Mouse (Mus musculus): ENCODE results near the gene 2310050C09Rik. TPM values are rescaled to one million over a fixed set of nuclear protein-coding genes. Genes with fewer than 3 reads are reported as not detected.

2310050C09Rik gene
- polyA plus RNA-seq, 1 experiment from 2014 or later: not detected

Other genes starting within 250 kb of the 2310050C09Rik start
- gene Lce6a, start 248.6 kb downstream of the 2310050C09Rik start, polyA plus RNA-seq (2015; fragmentation: Nextera tagmentation; extraction: Ambion mirVana): not detected in 2 replicates
- gene Lce1a1, start 221.9 kb downstream of the 2310050C09Rik start, polyA plus RNA-seq (2015; fragmentation: Nextera tagmentation; extraction: Ambion mirVana): not detected in 2 replicates
- gene Lce1b, start 213.3 kb downstream of the 2310050C09Rik start, polyA plus RNA-seq (2015; fragmentation: Nextera tagmentation; extraction: Ambion mirVana): not detected in 2 replicates
- gene Lce1a2, start 199.9 kb downstream of the 2310050C09Rik start, polyA plus RNA-seq (2015; fragmentation: Nextera tagmentation; extraction: Ambion mirVana): not detected in 2 replicates
- gene Lce1c, start 191.0 kb downstream of the 2310050C09Rik start, polyA plus RNA-seq (2015; fragmentation: Nextera tagmentation; extraction: Ambion mirVana): not detected in 2 replicates
- not detected in 2 replicates for gene Lce1d, start 183.0 kb downstream of the 2310050C09Rik start, polyA plus RNA-seq (2015; fragmentation: Nextera tagmentation; extraction: Ambion mirVana)
- not detected in 2 replicates for gene Lce1e, start 161.1 kb downstream of the 2310050C09Rik start, polyA plus RNA-seq (2015; fragmentation: Nextera tagmentation; extraction: Ambion mirVana)
- not detected in 2 replicates for gene Lce1f, start 149.9 kb downstream of the 2310050C09Rik start, polyA plus RNA-seq (2015; fragmentation: Nextera tagmentation; extraction: Ambion mirVana)
- not detected in 2 replicates for gene Gm38119, start 131.1 kb downstream of the 2310050C09Rik start, polyA plus RNA-seq (2015; fragmentation: Nextera tagmentation; extraction: Ambion mirVana)
- gene Lce1g, start 117.9 kb downstream of the 2310050C09Rik start, polyA plus RNA-seq (2015; fragmentation: Nextera tagmentation; extraction: Ambion mirVana): not detected in 2 replicates
- gene Lce1h, start 105.2 kb downstream of the 2310050C09Rik start, polyA plus RNA-seq (2015; fragmentation: Nextera tagmentation; extraction: Ambion mirVana): not detected in 2 replicates
- gene Lce1i, start 91.3 kb downstream of the 2310050C09Rik start, polyA plus RNA-seq (2015; fragmentation: Nextera tagmentation; extraction: Ambion mirVana): not detected in 2 replicates
- not detected in 2 replicates for gene Lce1j, start 79.7 kb downstream of the 2310050C09Rik start, polyA plus RNA-seq (2015; fragmentation: Nextera tagmentation; extraction: Ambion mirVana)
- not detected in 2 replicates for gene Lce1k, start 62.3 kb downstream of the 2310050C09Rik start, polyA plus RNA-seq (2015; fragmentation: Nextera tagmentation; extraction: Ambion mirVana)
- gene Kprp, start 43.0 kb downstream of the 2310050C09Rik start, polyA plus RNA-seq (2015; fragmentation: Nextera tagmentation; extraction: Ambion mirVana): not detected in 2 replicates
- gene Lce1l, start 18.9 kb downstream of the 2310050C09Rik start, polyA plus RNA-seq (2015; fragmentation: Nextera tagmentation; extraction: Ambion mirVana): not detected in 2 replicates
- not detected in 2 replicates for gene Lce3a, start 56.0 kb upstream of the 2310050C09Rik start, polyA plus RNA-seq (2015; fragmentation: Nextera tagmentation; extraction: Ambion mirVana)
- gene Lce3b, start 62.8 kb upstream of the 2310050C09Rik start, polyA plus RNA-seq (2015; fragmentation: Nextera tagmentation; extraction: Ambion mirVana): not detected in 2 replicates
- not detected in 2 replicates for gene Lce3c, start 74.3 kb upstream of the 2310050C09Rik start, polyA plus RNA-seq (2015; fragmentation: Nextera tagmentation; extraction: Ambion mirVana)
- gene Lce3d, start 87.2 kb upstream of the 2310050C09Rik start, polyA plus RNA-seq (2015; fragmentation: Nextera tagmentation; extraction: Ambion mirVana): not detected in 2 replicates
- gene Lce3e, start 96.8 kb upstream of the 2310050C09Rik start, polyA plus RNA-seq (2015; fragmentation: Nextera tagmentation; extraction: Ambion mirVana): not detected in 2 replicates
- not detected in 2 replicates for gene Lce3f, start 122.0 kb upstream of the 2310050C09Rik start, polyA plus RNA-seq (2015; fragmentation: Nextera tagmentation; extraction: Ambion mirVana)
- gene Crct1, start 145.5 kb upstream of the 2310050C09Rik start, polyA plus RNA-seq (2015; fragmentation: Nextera tagmentation; extraction: Ambion mirVana): 0.45 and 0.64 TPM in 2 replicates
- gene Lce1m, start 148.8 kb upstream of the 2310050C09Rik start, polyA plus RNA-seq (2015; fragmentation: Nextera tagmentation; extraction: Ambion mirVana): not detected in 2 replicates
- 0.22 TPM in 1 of 2 replicates, not detected in the other for gene Gm4858, start 198.6 kb upstream of the 2310050C09Rik start, polyA plus RNA-seq (2015; fragmentation: Nextera tagmentation; extraction: Ambion mirVana)

Data from kidney, embryonic 15.5 days (tissue).